Mouse (Mus musculus) adrenal gland, postnatal 10 days (tissue): ENCODE measurements around the gene Rtraf. TPM values are rescaled to one million over a fixed set of nuclear protein-coding genes. Genes with fewer than 3 reads are reported as not detected.

ENCODE experiments used
- DNase-seq: peaks from one replicate; pipeline ENCODE4 v3.0.0; 2021; ENCODE audit warnings: mixed read lengths
- total RNA-seq, 2 experiments: library from RNA; stranded (reverse); gene quantifications; 2 replicates each; pipeline ENCODE4 v1.2.3; 2021

Gene Rtraf
- total RNA-seq, 2 experiments from 2014 or later, result 77.8 to 80.3 TPM

GRCm38 (mm10) chr14:19801474-19802215 lies 22.0 kb downstream of the Rtraf start:
- no peak for DNase-seq

- no peak for DNase-seq
Observed at GRCm38 (mm10) chr14:19800485-19800884, 23.1 kb downstream of the Rtraf start.

- DNase-seq, result no peak
Observed at GRCm38 (mm10) chr14:19796541-19797304, 26.9 kb downstream of the Rtraf start.

GRCm38 (mm10) chr14:19794881-19795280 lies 28.7 kb downstream of the Rtraf start:
- no peak for DNase-seq

- DNase-seq, result no peak
Observed at GRCm38 (mm10) chr14:19788443-19788842, 35.2 kb downstream of the Rtraf start.

- no peak for DNase-seq
Observed at GRCm38 (mm10) chr14:19785797-19786588, 37.6 kb downstream of the Rtraf start.

GRCm38 (mm10) chr14:19777945-19778344 lies 45.7 kb downstream of the Rtraf start:
- no peak for DNase-seq

- DNase-seq, result no peak
Observed at GRCm38 (mm10) chr14:19777365-19777764, 46.3 kb downstream of the Rtraf start.

GRCm38 (mm10) chr14:19776890-19777289 lies 46.7 kb downstream of the Rtraf start:
- peak; percentile 56 for DNase-seq

GRCm38 (mm10) chr14:19776179-19776578 lies 47.4 kb downstream of the Rtraf start:
- DNase-seq, result no peak

GRCm38 (mm10) chr14:19775491-19775890 lies 48.1 kb downstream of the Rtraf start:
- no peak for DNase-seq

- no peak for DNase-seq
Observed at GRCm38 (mm10) chr14:19774036-19774628, 49.5 kb downstream of the Rtraf start.

- DNase-seq, result peak; percentile 14
Observed at GRCm38 (mm10) chr14:19771173-19771572, 52.5 kb downstream of the Rtraf start.

- DNase-seq, result peak; percentile 54
Observed at GRCm38 (mm10) chr14:19769441-19770200, 54.0 kb downstream of the Rtraf start.

GRCm38 (mm10) chr14:19768648-19769047 lies 55.0 kb downstream of the Rtraf start:
- no peak for DNase-seq

- no peak for DNase-seq
Observed at GRCm38 (mm10) chr14:19766380-19766649, 57.3 kb downstream of the Rtraf start.

GRCm38 (mm10) chr14:19765539-19766379 lies 57.9 kb downstream of the Rtraf start:
- DNase-seq, result no peak

GRCm38 (mm10) chr14:19764331-19764730 lies 59.3 kb downstream of the Rtraf start:
- no peak for DNase-seq

- no peak for DNase-seq
Observed at GRCm38 (mm10) chr14:19763527-19763926, 60.1 kb downstream of the Rtraf start.

- no peak for DNase-seq
Observed at GRCm38 (mm10) chr14:19762014-19762413, 61.6 kb downstream of the Rtraf start.
